Mouse (Mus musculus): ENCODE measurements around the gene Ints2. TPM values are rescaled to one million over a fixed set of nuclear protein-coding genes. Genes with fewer than 3 reads are reported as not detected.
"Not testable (repeated sequence)": the region's sequence is repeated elsewhere in the genome, so short reads cannot be mapped to it uniquely, and the experiment has no call there.

The Ints2 gene
- polyA plus RNA-seq, 1 experiment: 5.3 TPM

DNA sequence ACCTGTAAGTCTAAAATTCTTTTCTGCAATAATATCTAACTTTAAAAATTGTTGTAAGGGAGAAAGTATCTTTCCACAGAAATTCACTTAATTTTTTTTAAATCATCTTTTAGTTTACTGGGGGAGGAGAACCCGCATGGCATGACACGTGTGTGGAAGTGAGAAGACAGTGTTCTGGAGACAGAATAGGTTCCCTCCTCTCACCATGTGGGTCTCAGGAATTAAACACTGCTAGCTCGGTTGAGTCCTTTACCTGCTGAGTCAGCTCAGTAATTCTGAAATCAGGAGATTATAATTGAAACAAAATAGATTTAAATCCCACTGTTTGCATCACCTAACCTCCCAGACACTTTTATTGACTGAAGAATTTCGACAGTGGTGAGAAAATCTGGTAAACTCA is 57.6 kb downstream of the Ints2 start:
- Histone ChIP-seq H3K4me3 (peak overlapping the region; percentile 81), H3K79me2 (ENCODE audit: control insufficient read depth, insufficient read depth) (peaks cover 24% of the 10 kb centered on the region), H3K36me3 (ENCODE audit: control insufficient read depth, insufficient read depth) (no peaks in the 10 kb centered on the region), H3K4me2 (ENCODE audit: low read depth) (peak overlapping the region; percentile 88), H3ac (ENCODE audit: control insufficient read depth, insufficient read length) (no peak overlapping the region), H3K27me3 (ENCODE audit: control insufficient read depth, insufficient read depth, insufficient read length) (no peaks in the 10 kb centered on the region)
- no peak for TF ChIP-seq E2F4 (IDR thresholded peaks at IDR 0.05; ENCODE audit: insufficient read depth)
- no peak for TF ChIP-seq MYOG (IDR thresholded peaks at IDR 0.05; ENCODE audit: control insufficient read depth in 1 of 3, insufficient read depth in 1 of 3, insufficient read length in 2 of 3, low read depth in 2 of 3)
- no peak for TF ChIP-seq SRF (IDR thresholded peaks at IDR 0.05; ENCODE audit: control insufficient read depth, insufficient read length, low read depth)
- no peak for TF ChIP-seq MYOD1 (IDR thresholded peaks at IDR 0.05; ENCODE audit: control insufficient read depth in 1 of 3, insufficient read length in 2 of 3, low read depth in 2 of 3)
- no peak for TF ChIP-seq POLR2AphosphoS2 (IDR thresholded peaks at IDR 0.05; ENCODE audit: insufficient read length, low read depth)
- TF ChIP-seq TCF3 (IDR thresholded peaks at IDR 0.05; ENCODE audit: insufficient read length, low read depth): no peak

- H3K4me3 ChIP-seq; H3K27me3 ChIP-seq (ENCODE audit: control insufficient read depth, insufficient read depth, insufficient read length); H3K36me3 ChIP-seq (ENCODE audit: control insufficient read depth, insufficient read depth); H3K4me2 ChIP-seq (ENCODE audit: low read depth); H3K79me2 ChIP-seq (ENCODE audit: control insufficient read depth, insufficient read depth); H3ac ChIP-seq (ENCODE audit: control insufficient read depth, insufficient read length): not testable (repeated sequence)
Measured at GRCm38 (mm10) chr11:86185224-86185623, 72.2 kb downstream of the Ints2 start.

DNA sequence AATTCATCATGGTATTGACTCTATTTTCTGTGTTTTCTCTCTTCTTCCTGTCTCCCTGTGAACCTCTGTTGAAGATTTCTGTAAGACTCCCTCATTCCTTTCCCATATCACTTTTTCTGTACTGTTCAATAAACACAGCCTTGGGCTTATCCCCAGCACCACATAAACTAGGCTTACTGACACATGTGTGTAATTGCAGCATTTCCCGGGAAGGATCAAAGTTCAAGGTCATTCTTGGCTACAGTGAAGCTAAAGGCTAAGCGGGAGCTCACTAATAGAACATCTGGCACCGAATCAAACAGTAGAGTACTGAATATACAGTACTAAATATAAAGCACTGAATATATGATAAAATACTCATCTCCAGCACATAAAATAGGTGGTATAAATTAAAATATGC is 81.5 kb downstream of the Ints2 start:
- no peak for TF ChIP-seq POLR2A (IDR thresholded peaks at IDR 0.05; ENCODE audit: insufficient read length, low read depth)
- Histone ChIP-seq H3K27me3 (ENCODE audit: control insufficient read depth, insufficient read depth, insufficient read length) (no peaks in the 10 kb centered on the region), H3K36me3 (ENCODE audit: control insufficient read depth, insufficient read depth) (no peaks in the 10 kb centered on the region), H3K79me2 (ENCODE audit: control insufficient read depth, insufficient read depth) (no peaks in the 10 kb centered on the region), H3K4me2 (ENCODE audit: low read depth) (no peak overlapping the region), H3ac (ENCODE audit: control insufficient read depth, insufficient read length) (no peak overlapping the region), H3K4me3 (no peak overlapping the region)

DNA sequence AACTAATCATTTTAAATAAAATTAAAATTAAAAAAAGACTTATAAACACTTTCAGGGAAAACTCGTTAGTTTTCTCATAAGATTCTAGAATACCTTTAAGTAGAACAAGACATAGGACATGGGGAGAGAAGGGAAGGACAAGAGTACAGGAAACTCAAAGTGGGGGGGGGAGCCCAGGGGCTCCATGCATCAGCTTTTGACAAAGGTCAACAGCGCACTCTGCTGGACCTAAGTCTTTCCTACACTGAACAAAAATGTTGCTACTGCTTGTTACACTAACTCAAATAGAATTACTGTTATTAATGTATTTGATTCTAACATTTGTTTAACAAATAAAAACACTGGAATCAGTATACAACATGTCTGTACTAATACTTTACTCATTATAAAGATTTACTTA is 83.2 kb downstream of the Ints2 start:
- Histone ChIP-seq H3K27me3 (ENCODE audit: control insufficient read depth, insufficient read depth, insufficient read length) (no peaks in the 10 kb centered on the region), H3ac (ENCODE audit: control insufficient read depth, insufficient read length) (no peak overlapping the region), H3K79me2 (ENCODE audit: control insufficient read depth, insufficient read depth) (no peaks in the 10 kb centered on the region), H3K4me3 (no peak overlapping the region), H3K36me3 (ENCODE audit: control insufficient read depth, insufficient read depth) (no peaks in the 10 kb centered on the region), H3K4me2 (ENCODE audit: low read depth) (no peak overlapping the region)
- TF ChIP-seq MYOD1 (IDR thresholded peaks at IDR 0.05; ENCODE audit: control insufficient read depth in 1 of 3, insufficient read length in 2 of 3, low read depth in 2 of 3): no peak
- no peak for TF ChIP-seq REST (IDR thresholded peaks at IDR 0.05; ENCODE audit: insufficient read depth, insufficient read length)
- TF ChIP-seq E2F4 (IDR thresholded peaks at IDR 0.05; ENCODE audit: insufficient read depth): no peak
- no peak for TF ChIP-seq POLR2AphosphoS2 (IDR thresholded peaks at IDR 0.05; ENCODE audit: insufficient read length, low read depth)
- TF ChIP-seq TCF12 (IDR thresholded peaks at IDR 0.05; ENCODE audit: insufficient read depth, poor library complexity, severe bottlenecking): no peak
- TF ChIP-seq USF1 (IDR thresholded peaks at IDR 0.05; ENCODE audit: low read depth): no peak
- TF ChIP-seq CEBPB (IDR thresholded peaks at IDR 0.05; ENCODE audit: insufficient read depth, poor library complexity, severe bottlenecking): no peak
- TF ChIP-seq MYOG (IDR thresholded peaks at IDR 0.05; ENCODE audit: control insufficient read depth in 1 of 3, insufficient read depth in 1 of 3, insufficient read length in 2 of 3, low read depth in 2 of 3): no peak
- TF ChIP-seq TCF3 (IDR thresholded peaks at IDR 0.05; ENCODE audit: insufficient read length, low read depth): no peak
- TF ChIP-seq SRF (IDR thresholded peaks at IDR 0.05; ENCODE audit: control insufficient read depth, insufficient read length, low read depth): no peak
- TF ChIP-seq MAX (IDR thresholded peaks at IDR 0.05; ENCODE audit: low read depth): no peak
- TF ChIP-seq POLR2A (IDR thresholded peaks at IDR 0.05; ENCODE audit: insufficient read length, low read depth): no peak

- no peak overlapping the region for H3ac ChIP-seq (ENCODE audit: control insufficient read depth, insufficient read length)
- no peaks in the 10 kb centered on the region for H3K79me2 ChIP-seq (ENCODE audit: control insufficient read depth, insufficient read depth)
- TF ChIP-seq TCF3 (IDR thresholded peaks at IDR 0.05; ENCODE audit: insufficient read length, low read depth) (no peak), MYOD1 (IDR thresholded peaks at IDR 0.05; ENCODE audit: control insufficient read depth in 1 of 3, insufficient read length in 2 of 3, low read depth in 2 of 3) (no peak), SRF (IDR thresholded peaks at IDR 0.05; ENCODE audit: control insufficient read depth, insufficient read length, low read depth) (no peak), MYOG (IDR thresholded peaks at IDR 0.05; ENCODE audit: control insufficient read depth in 1 of 3, insufficient read depth in 1 of 3, insufficient read length in 2 of 3, low read depth in 2 of 3) (no peak), POLR2A (IDR thresholded peaks at IDR 0.05; ENCODE audit: insufficient read length, low read depth) (no peak), POLR2AphosphoS2 (IDR thresholded peaks at IDR 0.05; ENCODE audit: insufficient read length, low read depth) (no peak), E2F4 (IDR thresholded peaks at IDR 0.05; ENCODE audit: insufficient read depth) (no peak), MAX (IDR thresholded peaks at IDR 0.05; ENCODE audit: low read depth) (no peak), TCF12 (IDR thresholded peaks at IDR 0.05; ENCODE audit: insufficient read depth, poor library complexity, severe bottlenecking) (no peak), USF1 (IDR thresholded peaks at IDR 0.05; ENCODE audit: low read depth) (no peak)
- H3K4me2 ChIP-seq (ENCODE audit: low read depth): no peak overlapping the region
- no peaks in the 10 kb centered on the region for H3K36me3 ChIP-seq (ENCODE audit: control insufficient read depth, insufficient read depth)
- no peak overlapping the region for H3K4me3 ChIP-seq
- no peaks in the 10 kb centered on the region for H3K27me3 ChIP-seq (ENCODE audit: control insufficient read depth, insufficient read depth, insufficient read length)
Measured at GRCm38 (mm10) chr11:86170743-86171142, 86.6 kb downstream of the Ints2 start.

Other genes starting within 250 kb of the Ints2 start
- 0.53 TPM for gene Brip1, start 56.4 kb downstream of the Ints2 start, polyA plus RNA-seq (2012; fragmentation: generic; extraction: Trizol)
- gene Med13, start 100.0 kb upstream of the Ints2 start, polyA plus RNA-seq (2012; fragmentation: generic; extraction: Trizol): 6.2 TPM
- gene Rnft1, start 227.1 kb upstream of the Ints2 start, polyA plus RNA-seq (2012; fragmentation: generic; extraction: Trizol): 8.2 TPM